Mouse (Mus musculus) kidney, postnatal 14 days (tissue): ENCODE results near the gene Fez2.

Experiments used
- DNase-seq: peaks from one replicate; pipeline ENCODE4 v3.0.0; 2022; ENCODE audit warnings: mixed read lengths

The Fez2 gene

GRCm38 (mm10) chr17:78364555-78365302, 53.2 kb downstream of the Fez2 start:
- no peak for DNase-seq

GRCm38 (mm10) chr17:78361939-78362728, 55.8 kb downstream of the Fez2 start:
- DNase-seq = peak; percentile 64

- DNase-seq = no peak
Measured at GRCm38 (mm10) chr17:78358251-78358726, 59.7 kb downstream of the Fez2 start.

- no peak for DNase-seq
Measured at GRCm38 (mm10) chr17:78357753-78358152, 60.2 kb downstream of the Fez2 start.

GRCm38 (mm10) chr17:78355611-78356010, 62.3 kb downstream of the Fez2 start:
- no peak for DNase-seq

- DNase-seq = no peak
Measured at GRCm38 (mm10) chr17:78354871-78355270, 63.1 kb downstream of the Fez2 start.

GRCm38 (mm10) chr17:78354411-78354810, 63.5 kb downstream of the Fez2 start:
- DNase-seq = no peak

GRCm38 (mm10) chr17:78352500-78352855, 65.5 kb downstream of the Fez2 start:
- DNase-seq = no peak

- peak; percentile 24 for DNase-seq
Measured at GRCm38 (mm10) chr17:78351676-78352499, 66.1 kb downstream of the Fez2 start.

- DNase-seq = peak; percentile 27
Measured at GRCm38 (mm10) chr17:78347111-78347801, 70.7 kb downstream of the Fez2 start.

GRCm38 (mm10) chr17:78343688-78344087, 74.3 kb downstream of the Fez2 start:
- DNase-seq = no peak

GRCm38 (mm10) chr17:78335250-78335649, 82.7 kb downstream of the Fez2 start:
- DNase-seq = no peak

GRCm38 (mm10) chr17:78333275-78333674, 84.7 kb downstream of the Fez2 start:
- no peak for DNase-seq

- no peak for DNase-seq
Measured at GRCm38 (mm10) chr17:78331438-78331837, 86.5 kb downstream of the Fez2 start.

GRCm38 (mm10) chr17:78328287-78328686, 89.7 kb downstream of the Fez2 start:
- DNase-seq = no peak

GRCm38 (mm10) chr17:78327187-78327586, 90.8 kb downstream of the Fez2 start:
- no peak for DNase-seq

- no peak for DNase-seq
Measured at GRCm38 (mm10) chr17:78326381-78326780, 91.6 kb downstream of the Fez2 start.

GRCm38 (mm10) chr17:78325761-78326332, 92.1 kb downstream of the Fez2 start:
- DNase-seq = no peak

GRCm38 (mm10) chr17:78322369-78323335, 95.3 kb downstream of the Fez2 start:
- DNase-seq = peak; percentile 28

GRCm38 (mm10) chr17:78321216-78321835, 96.6 kb downstream of the Fez2 start:
- no peak for DNase-seq
